Mouse (Mus musculus): ENCODE measurements around the gene Mbnl1.

DNA sequence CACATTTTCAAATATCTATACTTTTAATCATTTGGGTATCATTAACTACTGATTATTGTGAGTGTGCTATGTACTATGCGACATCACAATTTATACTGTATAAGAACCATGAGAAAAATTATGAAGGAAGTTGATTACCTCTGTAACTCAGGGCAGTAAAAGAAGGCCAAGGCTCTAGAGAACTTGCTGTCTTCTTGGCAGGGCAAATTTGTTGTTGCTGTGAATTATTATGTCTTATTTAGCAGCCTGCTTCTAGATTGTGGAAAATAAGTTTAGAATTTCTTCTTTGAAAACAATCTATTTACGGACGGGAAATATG, 2.0 kb downstream of the Mbnl1 start:
- no peak for TF ChIP-seq CTCF (IDR thresholded peaks at IDR 0.05; ENCODE audit: insufficient read depth, low read depth, low read length)
- TF ChIP-seq POLR2A (IDR thresholded peaks at IDR 0.05; ENCODE audit: insufficient read depth, low read depth, low read length) = no peak
